In the genomic region with DNA sequence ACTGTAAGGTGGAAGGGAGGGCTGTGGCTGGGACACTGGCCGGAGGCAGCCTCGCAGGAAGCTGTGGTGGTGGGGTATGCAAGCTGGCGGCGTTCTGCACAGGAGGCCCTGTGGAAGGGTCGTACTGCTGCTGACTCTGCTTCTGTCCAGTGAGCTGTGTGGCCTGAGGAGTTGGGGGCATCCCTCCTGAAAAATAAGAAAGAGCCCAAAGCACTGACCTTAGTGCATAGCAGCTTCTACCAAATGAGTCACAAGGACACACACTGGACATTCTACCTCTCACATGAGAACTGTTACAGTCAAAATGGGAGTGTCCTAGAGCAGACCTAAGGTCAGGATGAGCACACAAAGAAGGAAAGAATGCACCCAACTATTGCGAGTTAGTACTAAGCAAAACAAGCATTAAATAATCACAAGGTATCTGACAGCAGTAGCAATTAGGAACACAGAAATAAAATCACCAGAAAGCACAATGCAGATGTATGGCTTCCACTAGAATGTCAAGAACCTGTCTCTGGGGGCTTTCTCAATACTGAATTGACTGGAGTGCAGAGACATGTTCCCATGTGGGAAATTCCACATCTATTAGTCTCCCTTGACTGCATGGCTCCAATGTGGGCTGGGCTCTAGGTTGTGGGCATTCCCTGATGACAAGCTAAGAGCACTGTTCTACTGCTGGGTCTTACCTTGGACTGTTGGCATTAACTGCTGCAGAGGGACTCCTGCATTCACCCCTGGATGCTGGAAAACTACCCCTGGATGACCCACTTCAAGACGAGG, we compare ENCODE assay signal across 15 mouse cellular contexts.
"Had no signal": no experiment of that assay in that cellular context is flagged by ENCODE, and none has a peak within 500 bp of the region (broad histone marks: within the 10 kb centered on the region; RNA-seq: fewer than 3 reads in every experiment).

No protein-coding gene starts in this region.

- H3K9me3 ChIP-seq: liver, embryonic 13.5 days; neural tube, embryonic 12.5 days; neural tube, embryonic 15.5 days had no signal

- H3K9ac ChIP-seq: liver, embryonic 13.5 days; neural tube, embryonic 12.5 days; neural tube, embryonic 15.5 days had no signal

- H3K27me3 ChIP-seq: liver, embryonic 13.5 days; neural tube, embryonic 12.5 days; neural tube, embryonic 15.5 days had no signal

- H3K27ac ChIP-seq: kidney, postnatal 0 days; layer of hippocampus, adult 2 months; liver, embryonic 13.5 days; neural tube, embryonic 12.5 days; neural tube, embryonic 15.5 days had no signal

- DNase-seq: kidney, postnatal 25 days; layer of hippocampus, adult 9-11 months; liver, embryonic 13.5 days; lung, adult 2 months; lung, postnatal 14 days; lung, postnatal 4 days; midbrain, embryonic 14.5 days; right cerebral cortex, adult 18-20 months; thymus, adult 18-20 months; thymus, postnatal 36 days had no signal

- H3K4me2 ChIP-seq: liver, embryonic 13.5 days; midbrain, embryonic 11.5 days; neural tube, embryonic 12.5 days; neural tube, embryonic 15.5 days had no signal

- H3K4me3 ChIP-seq: layer of hippocampus, adult 2 months; liver, embryonic 13.5 days; neural tube, embryonic 12.5 days; neural tube, embryonic 15.5 days had no signal

- H3K4me1 ChIP-seq: liver, embryonic 13.5 days; neural tube, embryonic 12.5 days; neural tube, embryonic 15.5 days had no signal
